Mouse (Mus musculus): ENCODE results near the gene Olfr818. TPM values are rescaled to one million over a fixed set of nuclear protein-coding genes. Genes with fewer than 3 reads are reported as not detected.
"Not testable (repeated sequence)": the region's sequence is repeated elsewhere in the genome, so short reads cannot be mapped to it uniquely, and the experiment has no call there.

Olfr818 gene
- not detected in 2 replicates for polyA plus RNA-seq (2014; fragmentation: Nextera tagmentation; extraction: Ambion mirVana)

DNA sequence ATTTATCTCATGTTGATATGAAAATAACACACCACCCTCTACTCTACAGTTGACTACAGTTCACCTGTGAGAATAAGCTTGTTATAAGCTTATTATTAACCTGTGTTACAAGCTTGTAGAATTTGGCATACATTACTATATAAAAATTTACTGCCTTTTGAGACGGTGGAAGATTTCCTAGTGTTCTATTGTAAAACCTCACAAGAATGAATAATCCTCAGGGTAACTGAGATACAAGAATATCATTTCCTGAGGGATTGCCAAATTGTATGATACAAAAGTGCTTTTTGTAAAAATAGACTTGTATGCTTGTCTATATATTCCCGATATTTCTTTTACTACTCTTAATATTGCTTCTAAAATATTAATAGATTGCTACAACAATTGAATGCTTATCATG lies at the start of gene Olfr818:
Olfr818 (minus strand) TSS at position 101 of the 400 bp plus-strand sequence.
- Histone ChIP-seq H3K27ac (ENCODE audit: low read depth) (no peak within 1 kb of the TSS), H3K9me3 (ENCODE audit: control insufficient read depth, low read length) (no peaks in the 10 kb centered on the region), H3K9ac (ENCODE audit: low read length) (no peak within 1 kb of the TSS), H3K4me3 (ENCODE audit: low read depth, low read length) (no peak within 1 kb of the TSS), H3K4me2 (ENCODE audit: low read length) (no peak within 1 kb of the TSS), H3K36me3 (ENCODE audit: control insufficient read depth, insufficient read depth, low read length) (no peaks in the 10 kb centered on the region), H3K27me3 (replicated peaks; ENCODE audit: control insufficient read depth, insufficient read depth, low read length) (no peaks in the 10 kb centered on the region), H3K4me1 (replicated peaks; ENCODE audit: control insufficient read depth, insufficient read depth, low read length) (no peaks in the 10 kb centered on the region)
- no peak for ATAC-seq (replicated peaks; ENCODE audit: low FRiP score, low TSS enrichment, low read depth)
- 92% methylated on average over 2 of the region's 2 CpGs for WGBS
- DNase-seq (ENCODE audit: low spot score) = no peak

DNA sequence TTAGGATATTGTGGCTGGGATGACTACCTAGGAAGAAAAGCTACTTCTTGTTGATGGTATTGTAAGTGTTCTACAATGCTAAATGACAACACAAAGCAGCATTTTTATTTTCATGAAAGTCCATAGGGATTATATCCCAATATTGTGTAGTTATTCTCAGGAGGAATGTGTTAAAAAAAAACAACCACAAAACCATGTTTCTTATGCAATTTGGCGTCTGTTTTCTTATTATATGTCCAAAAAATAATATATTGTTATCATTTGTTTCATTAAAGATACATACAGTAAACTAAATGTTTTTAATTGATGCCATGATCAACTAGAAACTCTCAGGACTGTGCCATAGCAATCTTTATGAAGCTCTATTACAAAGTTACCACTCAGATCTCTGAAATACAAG lies 36.1 kb upstream of the Olfr818 start, which contains the start of gene Gm10310:
Gm10310 (minus strand) TSS at position 101 of the 400 bp plus-strand sequence.
- H3K9me3 ChIP-seq (ENCODE audit: control insufficient read depth, low read length); H3K4me1 ChIP-seq (replicated peaks; ENCODE audit: control insufficient read depth, insufficient read depth, low read length); H3K27me3 ChIP-seq (replicated peaks; ENCODE audit: control insufficient read depth, insufficient read depth, low read length); H3K9ac ChIP-seq (ENCODE audit: low read length); H3K4me3 ChIP-seq (ENCODE audit: low read depth, low read length); H3K36me3 ChIP-seq (ENCODE audit: control insufficient read depth, insufficient read depth, low read length); H3K27ac ChIP-seq (ENCODE audit: low read depth); ATAC-seq (replicated peaks; ENCODE audit: low FRiP score, low TSS enrichment, low read depth); H3K4me2 ChIP-seq (ENCODE audit: low read length); DNase-seq (ENCODE audit: low spot score): not testable (repeated sequence)
- no CpG with 5 or more reads among the region's 1 CpGs for WGBS

DNA sequence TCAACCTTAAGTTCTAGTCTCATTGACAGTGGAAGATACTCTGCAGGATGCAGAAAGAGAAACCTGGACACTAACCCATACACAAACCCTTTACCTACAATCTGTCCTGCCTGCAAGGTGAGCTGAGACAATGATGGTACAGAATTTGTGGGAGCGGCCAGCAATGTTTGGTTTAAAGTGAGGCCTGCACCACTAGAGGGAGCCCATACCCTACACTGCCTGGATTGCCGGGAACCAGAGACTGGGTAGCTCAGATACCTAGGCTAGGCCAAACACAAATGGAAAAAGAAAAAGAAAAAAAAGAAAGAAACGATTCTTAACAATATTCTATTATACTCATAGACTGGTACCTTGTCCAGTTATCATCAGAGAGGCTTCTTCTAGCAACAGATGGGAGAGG lies 33.0 kb upstream of the Olfr818 start:
- not testable (repeated sequence) for H3K9ac ChIP-seq (ENCODE audit: low read length); DNase-seq (ENCODE audit: low spot score); H3K4me2 ChIP-seq (ENCODE audit: low read length); H3K4me1 ChIP-seq (replicated peaks; ENCODE audit: control insufficient read depth, insufficient read depth, low read length); ATAC-seq (replicated peaks; ENCODE audit: low FRiP score, low TSS enrichment, low read depth); H3K36me3 ChIP-seq (ENCODE audit: control insufficient read depth, insufficient read depth, low read length); H3K9me3 ChIP-seq (ENCODE audit: control insufficient read depth, low read length); H3K27ac ChIP-seq (ENCODE audit: low read depth); H3K4me3 ChIP-seq (ENCODE audit: low read depth, low read length); H3K27me3 ChIP-seq (replicated peaks; ENCODE audit: control insufficient read depth, insufficient read depth, low read length)
- WGBS = no CpG with 5 or more reads among the region's 3 CpGs

DNA sequence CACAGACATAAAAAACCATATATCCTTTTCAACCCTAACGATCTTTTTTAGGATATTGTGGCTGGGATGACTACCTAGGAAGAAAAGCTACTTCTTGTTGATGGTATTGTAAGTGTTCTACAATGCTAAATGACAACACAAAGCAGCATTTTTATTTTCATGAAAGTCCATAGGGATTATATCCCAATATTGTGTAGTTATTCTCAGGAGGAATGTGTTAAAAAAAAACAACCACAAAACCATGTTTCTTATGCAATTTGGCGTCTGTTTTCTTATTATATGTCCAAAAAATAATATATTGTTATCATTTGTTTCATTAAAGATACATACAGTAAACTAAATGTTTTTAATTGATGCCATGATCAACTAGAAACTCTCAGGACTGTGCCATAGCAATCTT lies 27.1 kb upstream of the Olfr818 start, which contains the start of gene Olfr247:
Olfr247 (minus strand) TSS at position 101 of the 400 bp plus-strand sequence.
- H3K9me3 ChIP-seq (ENCODE audit: control insufficient read depth, low read length); H3K27ac ChIP-seq (ENCODE audit: low read depth); H3K4me2 ChIP-seq (ENCODE audit: low read length); H3K36me3 ChIP-seq (ENCODE audit: control insufficient read depth, insufficient read depth, low read length); H3K4me3 ChIP-seq (ENCODE audit: low read depth, low read length); DNase-seq (ENCODE audit: low spot score); H3K4me1 ChIP-seq (replicated peaks; ENCODE audit: control insufficient read depth, insufficient read depth, low read length); H3K9ac ChIP-seq (ENCODE audit: low read length); ATAC-seq (replicated peaks; ENCODE audit: low FRiP score, low TSS enrichment, low read depth); H3K27me3 ChIP-seq (replicated peaks; ENCODE audit: control insufficient read depth, insufficient read depth, low read length): not testable (repeated sequence)
- no CpG with 5 or more reads among the region's 2 CpGs for WGBS

DNA sequence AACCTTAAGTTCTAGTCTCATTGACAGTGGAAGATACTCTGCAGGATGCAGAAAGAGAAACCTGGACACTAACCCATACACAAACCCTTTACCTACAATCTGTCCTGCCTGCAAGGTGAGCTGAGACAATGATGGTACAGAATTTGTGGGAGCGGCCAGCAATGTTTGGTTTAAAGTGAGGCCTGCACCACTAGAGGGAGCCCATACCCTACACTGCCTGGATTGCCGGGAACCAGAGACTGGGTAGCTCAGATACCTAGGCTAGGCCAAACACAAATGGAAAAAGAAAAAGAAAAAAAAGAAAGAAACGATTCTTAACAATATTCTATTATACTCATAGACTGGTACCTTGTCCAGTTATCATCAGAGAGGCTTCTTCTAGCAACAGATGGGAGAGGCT lies 24.1 kb upstream of the Olfr818 start:
- ATAC-seq (replicated peaks; ENCODE audit: low FRiP score, low TSS enrichment, low read depth); H3K36me3 ChIP-seq (ENCODE audit: control insufficient read depth, insufficient read depth, low read length); H3K4me3 ChIP-seq (ENCODE audit: low read depth, low read length); H3K27me3 ChIP-seq (replicated peaks; ENCODE audit: control insufficient read depth, insufficient read depth, low read length); DNase-seq (ENCODE audit: low spot score); H3K9me3 ChIP-seq (ENCODE audit: control insufficient read depth, low read length); H3K4me2 ChIP-seq (ENCODE audit: low read length); H3K27ac ChIP-seq (ENCODE audit: low read depth); H3K4me1 ChIP-seq (replicated peaks; ENCODE audit: control insufficient read depth, insufficient read depth, low read length); H3K9ac ChIP-seq (ENCODE audit: low read length): not testable (repeated sequence)
- WGBS = no CpG with 5 or more reads among the region's 3 CpGs

DNA sequence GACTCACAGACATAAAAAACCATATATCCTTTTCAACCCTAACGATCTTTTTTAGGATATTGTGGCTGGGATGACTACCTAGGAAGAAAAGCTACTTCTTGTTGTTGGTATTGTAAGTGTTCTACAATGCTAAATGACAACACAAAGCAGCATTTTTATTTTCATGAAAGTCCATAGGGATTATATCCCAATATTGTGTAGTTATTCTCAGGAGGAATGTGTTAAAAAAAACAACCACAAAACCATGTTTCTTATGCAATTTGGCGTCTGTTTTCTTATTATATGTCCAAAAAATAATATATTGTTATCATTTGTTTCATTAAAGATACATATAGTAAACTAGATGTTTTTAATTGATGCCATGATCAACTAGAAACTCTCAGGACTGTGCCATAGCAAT lies 18.3 kb upstream of the Olfr818 start, which contains the start of gene Olfr819:
Olfr819 (minus strand) TSS at position 101 of the 400 bp plus-strand sequence.
- not testable (repeated sequence) for H3K4me1 ChIP-seq (replicated peaks; ENCODE audit: control insufficient read depth, insufficient read depth, low read length); H3K4me2 ChIP-seq (ENCODE audit: low read length); H3K36me3 ChIP-seq (ENCODE audit: control insufficient read depth, insufficient read depth, low read length); H3K27ac ChIP-seq (ENCODE audit: low read depth); DNase-seq (ENCODE audit: low spot score); H3K4me3 ChIP-seq (ENCODE audit: low read depth, low read length); H3K27me3 ChIP-seq (replicated peaks; ENCODE audit: control insufficient read depth, insufficient read depth, low read length); ATAC-seq (replicated peaks; ENCODE audit: low FRiP score, low TSS enrichment, low read depth); H3K9me3 ChIP-seq (ENCODE audit: control insufficient read depth, low read length); H3K9ac ChIP-seq (ENCODE audit: low read length)
- 77% methylated on average over 2 of the region's 2 CpGs for WGBS

DNA sequence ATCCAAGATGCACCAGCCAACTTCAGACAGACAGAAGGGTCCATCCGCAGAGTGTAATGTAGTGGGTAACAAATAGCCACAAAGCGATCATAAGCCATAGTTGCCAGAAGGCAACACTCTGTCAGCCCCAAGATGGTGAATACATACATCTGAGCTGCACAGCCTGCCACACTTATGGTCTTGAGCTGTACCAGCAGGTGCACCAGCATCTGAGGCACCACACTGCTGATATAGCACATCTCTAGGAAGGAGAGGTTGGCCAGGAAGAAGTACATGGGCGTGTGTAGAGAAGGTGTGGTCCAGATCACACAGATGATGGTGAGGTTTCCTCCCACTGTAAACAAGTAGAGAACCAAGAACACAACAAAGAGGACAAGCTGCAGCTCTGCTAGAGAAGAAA lies 17.3 kb upstream of the Olfr818 start:
- ATAC-seq (replicated peaks; ENCODE audit: low FRiP score, low TSS enrichment, low read depth); H3K27ac ChIP-seq (ENCODE audit: low read depth); H3K27me3 ChIP-seq (replicated peaks; ENCODE audit: control insufficient read depth, insufficient read depth, low read length); H3K4me2 ChIP-seq (ENCODE audit: low read length); H3K36me3 ChIP-seq (ENCODE audit: control insufficient read depth, insufficient read depth, low read length); DNase-seq (ENCODE audit: low spot score); H3K4me3 ChIP-seq (ENCODE audit: low read depth, low read length); H3K4me1 ChIP-seq (replicated peaks; ENCODE audit: control insufficient read depth, insufficient read depth, low read length); H3K9me3 ChIP-seq (ENCODE audit: control insufficient read depth, low read length); H3K9ac ChIP-seq (ENCODE audit: low read length): not testable (repeated sequence)
- whole genome bisulfite sequencing = 94% methylated on average over 2 of the region's 3 CpGs

DNA sequence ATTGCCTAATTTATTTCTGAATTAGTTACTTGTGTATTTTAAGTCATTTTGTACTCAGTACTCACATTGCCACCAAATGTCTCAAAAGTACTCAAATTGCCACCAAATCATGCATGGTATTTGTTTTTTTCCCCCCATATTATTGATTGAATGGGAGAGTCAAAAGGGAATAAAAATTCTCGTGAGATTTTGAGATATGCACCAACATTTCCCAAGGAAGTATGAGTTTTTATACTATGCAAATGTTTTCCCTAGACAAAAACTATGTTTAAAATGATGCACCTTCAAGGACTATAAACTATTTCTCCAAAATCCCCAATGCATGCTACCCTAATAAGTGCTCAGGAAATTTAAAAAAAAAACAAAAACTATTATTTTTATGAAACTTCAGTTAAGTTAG lies 33.4 kb downstream of the Olfr818 start, which contains the start of gene Olfr816:
Olfr816 (minus strand) TSS at position 101 of the 400 bp plus-strand sequence.
- WGBS = 77% methylated on average over 1 of the region's 1 CpGs

DNA sequence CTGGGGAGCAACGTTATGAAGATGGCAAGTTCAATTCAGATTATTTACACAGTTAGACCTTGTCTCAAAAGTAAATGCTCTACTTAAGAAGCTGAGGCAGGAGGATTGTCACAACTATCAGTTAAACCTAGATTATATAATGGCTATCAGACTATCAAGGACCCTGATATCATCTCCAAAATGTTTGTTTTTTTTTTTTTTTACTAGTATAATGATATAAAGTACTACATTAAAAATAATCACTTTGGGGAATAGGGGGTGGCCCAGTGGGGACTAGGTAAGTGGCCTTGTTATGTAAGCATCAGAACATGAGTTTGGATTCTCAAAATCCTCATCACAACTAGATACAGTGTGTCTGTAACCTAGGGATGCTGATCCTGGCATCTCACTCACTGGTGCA lies 43.1 kb downstream of the Olfr818 start, which contains the start of gene Olfr815:
Olfr815 (minus strand) TSS at position 101 of the 400 bp plus-strand sequence.
- no CpG with 5 or more reads among the region's 1 CpGs for WGBS
- not testable (repeated sequence) for ATAC-seq (replicated peaks; ENCODE audit: low FRiP score, low TSS enrichment, low read depth); H3K4me2 ChIP-seq (ENCODE audit: low read length); H3K4me1 ChIP-seq (replicated peaks; ENCODE audit: control insufficient read depth, insufficient read depth, low read length); DNase-seq (ENCODE audit: low spot score); H3K36me3 ChIP-seq (ENCODE audit: control insufficient read depth, insufficient read depth, low read length); H3K27me3 ChIP-seq (replicated peaks; ENCODE audit: control insufficient read depth, insufficient read depth, low read length); H3K4me3 ChIP-seq (ENCODE audit: low read depth, low read length); H3K27ac ChIP-seq (ENCODE audit: low read depth); H3K9ac ChIP-seq (ENCODE audit: low read length); H3K9me3 ChIP-seq (ENCODE audit: control insufficient read depth, low read length)

More for the DNA sequence above, 33.4 kb downstream of the Olfr818 start, which contains the start of gene Olfr816:
- Histone ChIP-seq H3K9me3 (ENCODE audit: control insufficient read depth, low read length) (no peaks in the 10 kb centered on the region), H3K27me3 (replicated peaks; ENCODE audit: control insufficient read depth, insufficient read depth, low read length) (no peaks in the 10 kb centered on the region), H3K4me2 (ENCODE audit: low read length) (no peak within 1 kb of the TSS), H3K27ac (ENCODE audit: low read depth) (no peak within 1 kb of the TSS), H3K4me1 (replicated peaks; ENCODE audit: control insufficient read depth, insufficient read depth, low read length) (no peaks in the 10 kb centered on the region), H3K4me3 (ENCODE audit: low read depth, low read length) (no peak within 1 kb of the TSS), H3K9ac (ENCODE audit: low read length) (no peak within 1 kb of the TSS), H3K36me3 (ENCODE audit: control insufficient read depth, insufficient read depth, low read length) (no peaks in the 10 kb centered on the region)
- DNase-seq (ENCODE audit: low spot score) = no peak
- no peak for ATAC-seq (replicated peaks; ENCODE audit: low FRiP score, low TSS enrichment, low read depth)

Data from intestine, embryonic 14.5 days (tissue).